Mouse (Mus musculus) CD4-positive helper T cell, adult 2 months (primary cell): Measurements from ENCODE around the gene Mapkapk2.

ENCODE experiments used
- DNase-seq: peaks from one replicate; pipeline ENCODE4 v3.0.0-alpha.2; 2012; ENCODE audit warnings: low read depth, missing footprints, low spot score

Gene Mapkapk2

DNA sequence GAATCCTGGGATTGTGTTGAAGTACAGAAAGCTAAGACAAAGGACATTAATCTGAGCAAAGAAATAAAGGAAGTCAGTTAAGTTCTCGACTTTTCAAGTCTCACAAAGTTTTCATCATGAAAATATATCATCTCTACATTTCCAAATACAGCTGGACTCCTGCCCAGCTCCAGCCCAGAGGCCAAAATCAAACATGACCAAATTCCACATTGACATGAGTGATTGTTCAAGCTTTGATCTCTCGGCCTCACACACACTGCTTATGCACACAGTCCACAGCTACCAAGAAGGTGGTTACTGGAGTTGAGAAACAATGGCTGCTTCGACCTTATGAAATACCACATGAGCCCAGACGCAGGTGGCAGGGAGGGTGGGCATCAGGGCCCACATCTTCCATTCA, 14.0 kb downstream of the Mapkapk2 start:
- DNase-seq, result no peak

DNA sequence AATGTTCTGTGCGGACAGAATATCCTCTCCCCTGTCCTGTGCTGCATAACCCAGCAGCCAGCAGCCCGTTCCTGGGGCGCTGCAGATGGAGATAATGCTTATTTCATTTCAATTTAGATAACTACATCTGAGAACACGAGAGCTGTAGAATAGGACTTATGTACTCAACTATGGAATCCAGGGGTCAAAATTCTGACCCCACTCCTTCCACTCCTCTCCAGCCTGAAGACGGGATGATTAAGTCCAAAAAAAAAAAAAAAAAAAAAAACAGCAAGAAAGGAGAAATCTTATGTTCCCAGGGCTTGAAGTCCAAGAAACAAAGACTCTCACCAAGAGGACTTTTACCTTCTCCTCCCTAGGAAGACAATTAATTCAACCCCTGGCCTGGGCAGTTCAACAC, 14.5 kb downstream of the Mapkapk2 start:
- no peak for DNase-seq

DNA sequence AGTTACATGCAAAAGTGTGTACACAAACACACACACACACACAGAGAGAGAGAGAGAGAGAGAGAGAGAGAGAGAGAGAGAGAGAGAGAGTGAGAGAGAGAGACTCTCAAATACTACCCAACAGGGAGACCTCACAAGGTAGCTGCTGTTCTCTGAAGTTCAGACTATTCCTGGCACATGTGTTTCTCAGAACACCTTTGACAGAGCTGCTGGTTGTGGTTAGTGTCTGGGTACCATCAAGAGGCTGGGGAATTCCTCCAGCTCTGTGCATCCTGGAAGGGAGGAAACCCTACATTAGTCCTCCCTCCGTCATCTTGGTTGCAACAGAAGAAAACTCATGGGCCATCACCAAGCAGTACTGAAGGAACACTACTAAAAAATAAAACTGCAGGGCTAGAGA, 16.9 kb downstream of the Mapkapk2 start:
- peak; percentile 78 for DNase-seq

DNA sequence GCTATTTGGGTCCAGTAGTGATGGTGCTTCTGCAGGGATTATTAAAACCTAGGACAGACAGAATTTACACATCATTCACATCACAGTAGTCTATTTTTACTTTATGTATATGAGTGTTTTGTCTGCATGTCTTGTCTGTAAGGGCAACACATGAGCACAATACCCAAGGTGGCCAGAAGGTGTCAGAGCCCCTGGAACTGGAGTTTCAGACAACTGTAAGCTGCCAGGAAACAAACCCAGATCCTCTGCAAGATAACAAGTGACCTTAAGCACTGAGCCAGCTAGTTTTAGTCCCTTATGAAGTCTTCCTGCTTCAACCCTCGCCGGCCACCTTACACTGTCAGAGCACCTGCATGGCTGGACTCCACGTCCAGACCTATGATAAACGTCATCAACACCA, 17.9 kb downstream of the Mapkapk2 start:
- peak; percentile 62 for DNase-seq

DNA sequence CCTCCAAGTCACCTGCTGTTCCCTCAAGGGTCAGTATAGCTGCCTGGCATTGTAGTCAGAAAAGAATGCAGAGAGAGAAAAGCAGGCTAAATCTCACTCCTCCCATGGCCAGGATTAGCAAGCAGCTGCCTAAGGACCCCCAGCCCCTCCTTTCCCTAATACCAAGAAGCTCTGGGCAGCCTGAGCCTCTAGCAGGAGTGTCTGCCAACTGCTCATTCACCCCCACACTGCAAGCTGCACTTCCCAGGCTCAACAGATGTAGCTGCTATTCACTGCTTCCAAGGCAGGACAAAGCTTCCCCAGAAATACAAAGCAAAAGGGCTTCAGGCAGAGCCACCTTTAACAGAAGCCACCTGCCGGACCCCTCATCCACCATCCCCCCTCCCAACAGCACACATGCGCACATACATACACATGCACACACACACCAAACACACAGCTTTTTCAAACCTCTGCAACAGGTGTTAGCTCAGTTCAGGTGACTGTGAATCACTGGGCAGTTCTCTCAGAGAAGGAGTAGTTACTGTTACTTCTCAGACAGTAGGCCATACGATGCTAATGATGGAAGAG, 18.8 kb downstream of the Mapkapk2 start:
- no peak for DNase-seq

DNA sequence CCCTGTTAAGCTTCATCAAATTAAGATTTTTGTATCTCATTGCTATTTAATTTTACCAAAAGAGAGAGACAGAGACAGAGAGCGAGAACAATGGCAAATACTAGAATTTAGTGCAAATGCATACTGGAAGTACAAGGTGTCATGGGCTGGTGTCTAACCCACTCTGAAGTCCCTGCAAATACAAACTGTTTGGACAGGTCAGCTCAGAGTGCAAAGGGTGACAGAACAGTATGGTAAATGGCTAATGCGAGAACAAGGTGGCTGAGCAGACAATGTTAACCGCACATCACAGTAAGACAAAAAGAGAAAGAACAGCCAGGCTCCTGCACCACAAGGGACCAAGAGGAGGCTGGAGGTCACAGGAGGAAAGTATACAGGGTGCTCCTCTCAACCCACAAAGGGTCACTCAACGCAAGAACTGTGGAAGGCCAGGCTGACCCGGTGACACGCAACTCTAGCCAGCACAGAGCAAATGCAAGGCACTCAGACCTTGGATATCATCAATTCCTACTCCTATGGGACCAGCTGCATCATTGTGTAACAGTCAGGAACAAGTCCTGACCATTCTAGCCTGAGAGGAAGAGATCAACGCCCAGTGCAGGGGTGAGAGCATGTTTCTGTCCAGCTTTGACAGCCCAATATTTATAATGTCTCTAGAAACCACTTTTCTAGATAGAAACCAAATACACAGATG, 22.4 kb downstream of the Mapkapk2 start:
- no peak for DNase-seq

DNA sequence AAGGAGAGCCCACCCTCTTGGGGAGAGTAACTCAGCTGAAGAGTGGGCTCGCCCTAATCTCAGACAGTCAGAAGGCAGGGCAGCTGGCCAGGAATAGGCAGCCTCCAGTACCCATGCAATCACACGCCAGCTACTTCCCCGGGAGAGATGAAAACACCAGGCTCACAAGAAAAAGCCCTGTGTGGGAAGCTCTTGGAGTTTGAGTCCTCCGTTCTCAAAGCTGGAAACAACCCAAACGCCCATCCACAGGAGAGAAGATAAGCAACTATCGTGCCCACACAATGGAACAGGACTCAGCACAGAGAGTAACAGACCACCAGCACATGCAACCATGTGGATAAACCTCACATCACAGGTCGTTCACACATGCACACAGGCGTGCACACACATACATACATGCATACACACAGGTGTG, 23.1 kb downstream of the Mapkapk2 start:
- no peak for DNase-seq

DNA sequence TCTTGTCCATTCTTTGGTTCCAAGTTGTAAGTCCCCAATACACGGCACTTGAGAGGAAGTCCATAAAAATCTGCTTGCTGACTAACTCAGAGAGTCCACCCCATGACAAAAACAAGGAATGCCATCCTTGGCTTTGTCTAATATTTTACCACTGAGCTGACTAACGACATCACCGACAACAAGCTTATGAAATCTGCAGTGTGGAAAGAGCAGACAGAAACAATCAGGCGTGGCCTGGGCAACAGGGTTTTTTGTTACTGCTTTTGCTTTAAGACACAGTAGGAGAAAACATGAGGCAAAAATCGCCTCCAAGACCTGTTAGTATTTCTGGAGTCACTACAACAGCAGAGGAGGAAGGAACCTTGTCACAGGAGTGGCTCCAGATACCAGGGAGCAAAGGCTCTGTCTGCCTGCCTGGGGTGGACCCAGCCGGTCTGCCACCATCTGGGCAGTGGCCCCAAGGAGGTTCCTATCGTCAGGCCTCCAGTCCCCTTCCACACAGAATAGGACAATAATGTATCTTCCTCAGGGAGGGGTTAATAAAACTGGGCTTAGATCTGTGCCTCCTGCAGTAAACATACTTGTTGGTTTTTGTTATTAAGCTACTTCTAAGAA, 25.1 kb downstream of the Mapkapk2 start:
- DNase-seq, result no peak

DNA sequence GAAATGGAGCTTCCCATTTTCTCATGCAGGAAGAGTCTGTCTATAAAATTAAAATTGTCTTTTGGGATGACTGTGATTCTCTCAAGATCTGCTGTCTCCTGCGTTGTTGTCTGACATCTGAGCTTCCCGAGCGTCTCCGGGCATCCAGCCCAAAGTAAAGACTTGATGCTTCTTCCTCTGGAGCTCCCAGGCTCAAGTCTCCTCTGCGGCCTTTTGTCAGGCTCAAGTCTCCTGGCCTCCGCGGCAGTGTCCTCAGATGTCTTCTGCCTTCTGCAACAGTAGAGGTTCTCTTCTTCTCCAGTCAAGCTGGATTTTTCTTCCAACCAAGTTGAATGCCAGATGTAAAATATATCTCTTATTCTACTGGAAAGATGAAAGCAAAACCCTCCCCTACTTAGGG, 28.6 kb downstream of the Mapkapk2 start:
- DNase-seq, result no peak

DNA sequence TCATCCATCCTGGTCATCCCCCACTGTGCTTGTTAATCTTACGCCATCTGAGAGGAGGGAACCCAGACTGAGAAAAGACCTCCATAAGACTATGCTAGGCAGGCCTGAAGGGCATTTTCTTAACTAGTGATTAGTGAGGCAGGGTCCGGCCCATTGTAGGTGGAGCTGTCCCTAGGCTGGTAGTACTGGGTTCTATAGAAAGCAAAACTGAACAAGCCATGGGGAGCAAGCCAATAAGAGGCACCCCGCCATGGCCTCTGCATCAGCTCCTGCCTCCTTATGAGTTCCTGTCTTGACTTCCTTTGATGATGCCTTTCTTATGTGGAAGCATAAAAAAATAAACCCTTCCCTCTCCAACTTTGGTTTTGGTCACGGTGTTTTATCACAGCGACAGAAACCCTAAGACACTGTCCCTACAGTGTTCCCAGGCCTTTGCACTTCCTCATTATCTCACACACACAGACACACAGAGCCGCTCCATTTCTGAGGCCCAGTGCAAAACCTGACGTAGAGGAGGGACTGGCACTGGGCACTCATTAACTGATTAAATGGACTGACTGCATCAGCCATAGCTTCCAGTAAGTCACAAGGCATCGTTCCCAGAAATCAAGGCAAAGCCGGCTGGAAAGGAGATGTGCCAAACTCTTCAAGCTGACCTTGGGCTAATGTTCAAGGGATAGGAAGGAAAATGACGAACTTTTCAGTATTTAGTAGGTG, 29.5 kb downstream of the Mapkapk2 start:
- no peak for DNase-seq

DNA sequence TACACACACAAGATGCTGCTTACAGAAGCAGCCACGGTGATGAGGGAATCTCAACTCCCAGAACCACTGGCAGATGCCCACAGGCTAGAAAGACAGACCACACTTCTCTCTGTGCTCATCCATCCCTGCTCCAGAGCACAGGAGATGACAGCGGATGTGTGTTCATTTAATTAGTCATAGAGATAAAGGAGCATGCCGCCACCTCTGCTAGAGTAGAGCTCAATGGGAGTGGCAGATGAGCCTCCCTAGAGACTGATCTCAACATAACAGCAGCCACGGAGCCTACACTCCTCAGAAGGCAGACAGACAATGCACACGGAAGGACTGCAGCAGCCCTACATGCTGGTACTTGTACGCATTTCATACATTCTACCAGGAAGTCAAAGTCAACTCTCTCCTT, 33.4 kb downstream of the Mapkapk2 start:
- no peak for DNase-seq

DNA sequence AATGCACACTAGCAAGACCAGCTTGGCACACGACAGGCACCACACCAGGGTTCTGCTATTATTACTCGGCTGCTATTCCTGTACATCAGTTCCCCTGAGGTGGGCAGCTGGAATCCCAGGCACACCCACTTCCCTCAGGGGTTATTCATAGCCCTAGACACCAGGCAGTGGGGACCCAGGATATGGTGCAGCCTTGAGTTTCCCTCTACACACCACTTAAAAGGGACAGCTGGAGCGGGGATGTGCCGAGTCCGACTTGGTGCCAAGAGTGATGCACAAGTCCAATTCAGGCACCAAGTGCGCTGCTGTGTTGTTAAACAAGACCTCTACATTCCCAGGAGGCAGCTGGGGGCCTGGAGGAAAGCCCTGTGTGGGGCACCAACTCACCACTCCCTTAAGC, 34.8 kb downstream of the Mapkapk2 start:
- DNase-seq, result no peak

DNA sequence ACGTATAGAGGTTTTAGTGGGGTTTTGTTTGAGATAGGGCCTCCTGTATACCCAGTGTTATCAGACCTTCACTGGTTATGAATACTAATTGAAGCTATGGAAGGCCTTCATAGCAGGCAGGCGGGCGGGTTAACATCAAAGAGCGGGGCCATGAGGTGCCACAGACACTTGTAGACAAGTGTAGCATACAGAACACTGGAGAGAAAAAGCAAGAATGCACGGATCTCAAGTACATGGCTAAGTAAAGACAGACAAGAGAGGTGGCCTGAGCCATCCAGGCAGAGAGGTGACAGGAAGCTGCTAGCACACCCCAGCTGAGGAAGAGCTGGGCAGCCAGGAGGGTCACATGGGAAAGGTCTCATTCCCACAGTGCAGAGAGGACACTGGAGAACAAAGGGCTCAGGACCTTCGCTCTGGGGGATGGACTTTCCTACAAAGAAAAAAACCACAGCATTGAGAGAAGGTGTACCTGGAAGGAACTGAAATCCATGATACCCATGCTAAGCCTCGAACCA, 35.8 kb downstream of the Mapkapk2 start:
- no peak for DNase-seq

DNA sequence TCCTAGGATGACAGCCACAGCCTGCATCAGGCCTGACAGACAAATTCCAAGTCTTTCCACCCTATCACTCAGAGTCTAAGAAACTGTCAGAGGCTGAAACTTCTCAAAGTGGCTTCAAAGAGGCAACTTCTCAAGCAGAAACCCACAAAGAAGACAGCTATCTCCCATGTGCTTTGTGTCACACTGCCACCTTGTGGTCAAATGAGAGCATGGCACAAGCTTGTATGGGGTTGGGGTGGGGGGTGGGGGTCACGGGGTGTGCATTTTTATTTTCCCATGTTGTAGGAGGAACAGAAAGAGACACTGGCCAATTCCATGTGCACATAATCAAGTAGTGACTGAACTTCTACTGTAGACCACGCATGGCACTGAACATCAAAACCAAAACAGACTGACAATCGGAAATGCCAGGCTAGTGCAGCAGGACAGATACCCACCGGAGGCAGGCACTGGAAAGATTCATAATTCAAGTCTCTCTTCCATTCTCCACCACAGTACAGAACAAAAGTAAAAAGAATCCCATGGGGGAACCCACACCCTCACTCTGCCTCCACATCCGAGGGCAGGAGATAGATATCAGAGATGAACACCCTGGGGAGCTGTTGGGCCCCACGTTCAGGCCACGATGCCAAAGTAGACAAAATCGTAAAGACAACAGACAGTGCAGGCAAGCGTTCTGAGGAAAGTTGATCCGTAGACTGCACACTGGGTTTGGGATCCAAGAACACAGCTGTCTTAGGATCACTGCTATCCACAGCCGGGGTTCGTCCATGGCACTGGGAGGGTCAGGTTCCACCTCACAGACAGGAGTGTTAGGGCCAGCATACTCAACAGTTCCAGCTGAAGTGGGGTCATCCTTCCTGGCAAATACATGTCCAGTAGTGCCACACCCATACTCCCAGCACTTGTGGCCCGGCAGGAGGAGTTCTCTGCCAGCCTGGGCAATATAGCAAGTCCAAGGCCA, 37.1 kb downstream of the Mapkapk2 start:
- DNase-seq, result peak; percentile 69

DNA sequence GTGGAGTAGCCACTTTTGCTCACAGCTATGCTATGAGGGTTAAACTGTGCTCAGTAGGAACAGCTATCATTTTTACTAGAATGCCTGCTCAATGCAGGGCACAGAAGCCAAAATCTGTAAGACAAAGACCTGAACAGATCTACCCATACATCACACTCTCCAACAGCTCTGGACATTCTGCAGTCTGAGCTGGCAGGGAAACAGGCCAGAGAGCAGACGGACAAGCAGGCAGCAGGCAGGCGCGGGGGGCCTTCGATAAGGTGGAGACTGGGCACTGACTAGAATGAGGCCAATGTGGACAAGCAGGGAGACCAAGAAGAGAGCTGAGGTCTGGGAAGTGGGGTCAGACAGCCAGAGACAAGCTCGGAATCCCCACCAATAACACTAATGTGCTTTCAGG, 37.8 kb downstream of the Mapkapk2 start:
- DNase-seq, result no peak

DNA sequence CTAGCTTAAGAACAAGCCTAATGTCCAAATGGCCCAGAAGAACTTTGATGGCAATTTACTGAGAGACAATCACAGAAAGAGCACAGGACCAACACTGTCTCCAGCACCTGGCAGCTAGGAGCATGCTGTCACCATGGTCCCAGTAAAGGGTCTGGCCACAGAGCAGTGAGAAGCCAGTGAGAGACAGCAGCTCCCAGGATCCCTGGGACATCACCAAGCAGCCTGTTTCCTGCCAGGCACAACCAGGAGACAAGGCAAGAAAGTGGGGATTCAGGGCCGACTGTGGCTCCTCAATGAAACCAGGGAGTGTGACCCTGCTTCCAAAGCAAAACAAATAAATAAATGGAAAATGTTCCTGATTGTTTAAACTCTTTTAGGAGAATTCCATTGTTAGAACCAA, 38.2 kb downstream of the Mapkapk2 start:
- DNase-seq, result no peak

DNA sequence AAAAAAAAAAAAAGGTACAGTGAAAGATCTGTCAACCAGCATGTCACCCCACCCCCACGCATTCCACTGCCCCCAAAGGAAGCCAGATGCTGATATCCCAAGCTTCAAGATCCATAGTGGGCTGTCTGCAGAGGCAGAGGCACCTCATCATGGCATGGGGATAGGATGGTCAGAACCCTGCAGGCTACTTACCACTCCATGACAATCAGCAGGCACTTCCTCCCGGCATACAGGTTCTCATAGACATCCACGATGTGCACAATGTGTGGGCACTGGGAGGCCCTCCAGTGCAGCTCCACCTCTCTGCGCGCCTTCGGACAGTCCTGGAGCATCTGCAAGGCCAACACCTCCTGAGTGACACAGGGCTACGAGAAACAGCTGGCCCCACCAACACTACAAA, 39.2 kb downstream of the Mapkapk2 start:
- DNase-seq, result no peak

DNA sequence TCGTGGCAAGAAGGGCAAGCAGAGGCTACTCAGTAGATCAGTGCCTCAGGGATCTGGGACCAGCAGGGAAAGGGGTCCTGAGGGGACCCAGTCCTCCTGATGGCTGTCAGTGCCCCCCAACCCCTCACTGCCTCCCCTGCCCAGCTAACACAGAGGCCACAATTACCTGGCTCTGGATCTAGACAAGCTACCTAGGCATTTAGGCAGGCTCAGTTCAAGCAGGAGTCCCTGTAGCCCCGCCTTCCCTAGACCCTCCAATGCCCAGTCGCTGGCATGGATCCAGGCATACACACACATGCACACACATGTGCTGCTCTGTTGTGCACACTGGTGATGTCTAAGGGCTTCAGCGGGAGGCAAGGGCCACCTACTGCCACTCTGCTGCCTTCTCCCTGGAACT, 43.4 kb downstream of the Mapkapk2 start:
- no peak for DNase-seq

DNA sequence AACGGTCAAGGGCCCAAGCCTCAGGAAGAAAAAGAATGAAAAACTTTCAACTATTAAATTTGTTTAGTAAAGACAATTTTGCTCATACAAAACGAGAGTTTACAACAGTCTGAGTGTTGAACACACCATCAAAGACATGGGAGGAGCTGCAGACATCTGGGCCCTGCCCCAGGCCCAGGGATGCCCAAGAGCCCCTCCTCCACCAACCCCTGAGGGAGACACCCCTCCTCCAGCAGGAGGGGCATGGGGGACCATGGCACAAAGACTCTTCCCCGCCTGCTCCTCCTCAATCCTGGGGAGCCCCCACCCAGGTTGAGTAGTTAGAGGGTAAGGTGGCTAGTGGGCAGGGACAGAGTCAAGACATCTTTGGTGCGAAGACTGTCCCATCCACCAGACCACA, 44.0 kb downstream of the Mapkapk2 start:
- DNase-seq, result no peak

DNA sequence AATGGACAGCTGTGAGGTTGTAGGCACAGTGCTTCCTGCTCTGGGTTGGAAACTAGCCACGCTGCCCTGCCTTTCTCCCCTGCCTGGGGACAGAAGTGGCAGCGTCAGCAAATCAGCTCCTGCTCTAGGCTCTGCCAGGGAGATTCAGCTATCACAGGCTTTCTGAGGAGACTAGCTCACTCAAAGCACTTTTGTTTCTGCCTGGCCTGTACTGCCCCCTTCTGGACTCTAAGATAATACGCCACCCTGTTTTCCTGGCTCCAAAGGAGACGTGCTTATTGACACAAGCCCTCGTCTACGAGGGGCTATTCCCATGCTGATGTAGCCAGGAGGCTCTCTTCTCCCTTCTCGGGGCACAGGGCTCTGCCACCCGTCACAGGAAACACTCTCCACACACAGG, 44.4 kb downstream of the Mapkapk2 start:
- DNase-seq, result peak; percentile 67

DNA sequence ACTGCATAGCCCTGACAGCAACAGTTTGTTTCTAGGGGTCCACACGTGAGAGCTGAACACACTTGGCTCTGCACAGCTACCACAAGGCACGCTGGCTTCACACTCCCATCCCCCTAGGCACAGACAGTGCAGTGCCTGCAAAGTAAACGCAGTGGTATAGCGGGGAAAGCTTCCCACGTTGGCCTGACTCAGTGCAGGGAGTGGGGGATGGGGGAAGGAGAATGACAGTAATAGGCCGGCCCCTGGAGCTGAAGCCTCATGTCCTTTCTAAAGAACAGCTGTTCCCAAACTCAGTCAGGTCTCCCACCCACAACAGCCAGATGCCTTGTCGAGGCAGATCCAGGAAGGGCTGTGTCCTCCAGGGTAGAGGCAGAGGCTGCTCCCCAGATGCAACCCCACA, 46.6 kb downstream of the Mapkapk2 start:
- no peak for DNase-seq
